Mouse (Mus musculus) kidney, adult 10 weeks (tissue): ENCODE data around the gene Dkc1. TPM values are rescaled to one million over a fixed set of nuclear protein-coding genes. Genes with fewer than 3 reads are reported as not detected.

Experiments
- polyA plus RNA-seq: library from polyadenylated mRNA; stranded (reverse); fragments of 350-450 nt; fragmentation: Illumina TruSeq; extraction: RNeasy Lipid Tissue Mini Kit (QIAGEN cat#74804); gene quantifications from one replicate; pipeline ENCODE4 v1.2.3, GENCODE M21; 2014; ENCODE audit warnings: low read depth, low replicate concordance

The Dkc1 gene
- 43.3 TPM for polyA plus RNA-seq

DNA sequence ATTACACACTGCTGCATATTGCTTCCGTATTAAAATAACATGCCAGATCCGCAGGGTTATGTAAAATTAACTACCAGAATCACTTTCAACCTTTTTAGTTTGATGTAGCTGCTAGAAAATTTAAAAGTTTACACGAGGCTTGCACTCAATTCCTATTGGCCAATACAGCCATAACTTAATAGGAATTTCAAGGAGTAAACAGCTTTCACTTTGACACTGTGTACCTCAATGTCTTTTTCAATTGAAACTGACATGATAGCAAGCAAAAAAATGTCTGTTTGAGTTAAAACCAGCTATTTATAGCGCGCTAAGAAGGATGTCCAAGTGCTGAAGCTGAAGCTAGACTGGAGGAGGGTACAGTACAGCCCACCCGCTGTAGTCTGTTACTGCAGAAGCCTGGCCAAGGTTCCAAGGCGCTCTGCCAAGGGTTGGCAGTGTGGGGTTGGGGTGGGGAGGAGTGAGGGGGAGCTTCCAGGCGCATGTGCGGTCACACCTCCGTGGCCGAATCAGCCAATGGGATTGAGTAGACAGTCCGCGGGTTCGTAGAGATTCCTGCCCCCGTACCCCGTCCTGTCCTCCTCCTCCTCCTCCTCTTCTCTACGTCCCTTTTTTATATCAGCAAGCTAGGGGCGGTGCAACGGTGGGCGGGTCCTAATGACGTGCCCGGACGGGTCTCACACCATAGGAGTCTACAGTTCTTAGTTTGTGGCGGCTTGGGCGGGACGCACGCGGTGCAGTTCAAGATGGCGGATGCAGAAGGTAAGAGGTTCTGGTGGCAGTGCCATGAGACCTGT lies at the start of gene Dkc1:
Dkc1 (plus strand) TSS at position 486 of the 794 bp plus-strand sequence.

DNA sequence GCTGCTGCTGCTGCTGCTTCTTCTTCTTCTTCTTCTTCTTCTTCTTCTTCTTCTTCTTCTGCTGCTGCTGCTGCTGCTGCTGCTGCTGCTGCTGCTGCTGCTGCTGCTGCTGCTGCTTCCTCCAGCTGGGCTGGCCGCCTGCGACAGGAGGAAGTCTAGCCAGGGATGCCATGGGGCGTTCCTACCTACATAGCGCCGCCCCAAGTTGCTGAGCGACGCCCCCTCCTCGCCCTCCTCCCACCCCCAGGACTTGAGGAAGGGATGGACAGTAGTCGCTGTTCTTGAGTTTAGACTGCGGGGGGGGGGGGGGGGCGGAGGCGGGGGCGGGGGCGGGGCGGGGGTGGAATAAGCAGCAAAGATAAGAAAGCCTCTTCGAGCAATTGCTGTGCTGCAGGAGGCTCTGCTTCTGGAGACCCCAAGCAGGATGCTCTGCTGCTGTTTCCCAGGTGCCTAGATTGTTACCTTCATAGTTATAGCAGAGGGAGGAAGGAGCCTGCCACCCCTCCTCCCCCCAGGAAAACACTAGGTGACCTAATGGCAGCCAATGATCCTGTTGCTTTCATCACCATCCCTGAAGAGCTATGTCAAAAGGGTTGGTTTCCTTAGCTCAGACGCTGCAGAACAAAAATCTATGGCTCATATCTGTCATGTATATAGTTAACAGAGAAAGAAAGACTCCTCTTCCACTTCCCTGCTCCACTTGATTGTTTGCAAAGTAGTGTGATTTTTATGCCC lies 10.7 kb upstream of the Dkc1 start, which contains the start of gene Gab3:
Gab3 (minus strand) TSS at position 685 of the 735 bp plus-strand sequence.

DNA sequence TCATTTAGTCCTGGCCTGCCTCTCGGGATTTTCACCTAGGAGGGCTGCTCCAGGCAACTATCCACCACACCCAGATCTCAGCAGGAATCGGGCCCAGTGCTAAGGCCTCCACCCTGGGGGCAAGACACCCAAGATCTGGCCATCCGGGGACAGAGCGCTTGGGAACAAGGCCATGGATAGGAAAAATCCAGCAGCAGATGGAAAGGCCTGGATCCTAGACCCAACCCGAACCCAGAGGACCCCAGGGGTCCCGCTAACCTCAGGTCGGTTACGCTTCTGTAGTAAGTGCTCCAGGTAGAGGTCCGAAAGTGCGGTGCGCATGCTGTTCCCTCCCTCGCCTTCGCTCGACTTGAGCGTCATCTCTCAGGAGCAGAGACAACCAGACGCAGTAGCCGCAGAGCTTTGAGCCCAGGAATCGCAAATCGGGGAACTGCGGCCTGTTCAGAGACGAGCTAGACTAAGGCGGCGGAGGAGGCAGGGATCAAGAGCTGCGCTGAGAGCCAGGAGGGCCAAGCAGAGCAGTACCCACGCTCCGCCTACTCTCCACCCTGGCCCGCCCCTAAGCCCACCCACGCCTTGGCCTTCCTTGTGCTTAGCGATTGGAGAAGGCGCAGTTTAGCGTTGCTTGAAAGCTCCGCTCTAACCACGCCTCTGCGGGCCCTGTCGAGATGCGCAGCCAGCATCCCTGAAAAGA lies 35.0 kb downstream of the Dkc1 start, which contains the start of gene Mpp1:
Mpp1 (minus strand) TSS at position 550 of the 694 bp plus-strand sequence.

Other genes with a start within 250 kb of the Dkc1 start
- 0.93 TPM for gene Gab3, start 10.4 kb upstream of the Dkc1 start, polyA plus RNA-seq
- gene Mpp1, start 35.2 kb downstream of the Dkc1 start, polyA plus RNA-seq, result 160 TPM
- not detected for gene Smim9, start 67.9 kb downstream of the Dkc1 start, polyA plus RNA-seq